Mouse (Mus musculus): ENCODE results near the gene Calcoco2. TPM values are rescaled to one million over a fixed set of nuclear protein-coding genes. Genes with fewer than 3 reads are reported as not detected.

Calcoco2 gene
- total RNA-seq, 2 experiments from 2014 or later, result not detected

- DNase-seq (ENCODE audit: low spot score in 2 of 2), result no peak
These were observed 29.1 kb downstream of the Calcoco2 start for GRCm38 (mm10) chr11:96082682-96083081.

DNA sequence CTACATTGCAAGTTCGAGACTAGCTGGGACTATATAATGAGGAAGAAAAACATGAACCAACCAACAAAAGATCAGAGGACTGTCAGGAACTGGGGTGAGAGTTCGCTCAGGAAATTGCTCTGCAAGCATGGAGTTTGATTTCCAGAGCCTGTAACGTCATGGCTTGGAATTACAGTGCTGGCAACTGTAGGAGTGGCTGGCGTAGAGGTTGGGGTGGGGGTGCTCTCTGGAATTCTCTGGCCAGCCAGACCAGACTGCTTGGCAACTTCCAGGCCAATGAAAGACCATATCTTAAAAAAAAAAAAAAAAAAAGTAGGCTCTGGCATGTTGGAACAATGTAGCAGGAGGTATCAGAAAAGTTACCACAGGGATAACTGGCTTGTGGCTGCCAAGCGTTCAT is 31.0 kb downstream of the Calcoco2 start:
- DNase-seq (ENCODE audit: low spot score in 2 of 2), result no peak

DNA sequence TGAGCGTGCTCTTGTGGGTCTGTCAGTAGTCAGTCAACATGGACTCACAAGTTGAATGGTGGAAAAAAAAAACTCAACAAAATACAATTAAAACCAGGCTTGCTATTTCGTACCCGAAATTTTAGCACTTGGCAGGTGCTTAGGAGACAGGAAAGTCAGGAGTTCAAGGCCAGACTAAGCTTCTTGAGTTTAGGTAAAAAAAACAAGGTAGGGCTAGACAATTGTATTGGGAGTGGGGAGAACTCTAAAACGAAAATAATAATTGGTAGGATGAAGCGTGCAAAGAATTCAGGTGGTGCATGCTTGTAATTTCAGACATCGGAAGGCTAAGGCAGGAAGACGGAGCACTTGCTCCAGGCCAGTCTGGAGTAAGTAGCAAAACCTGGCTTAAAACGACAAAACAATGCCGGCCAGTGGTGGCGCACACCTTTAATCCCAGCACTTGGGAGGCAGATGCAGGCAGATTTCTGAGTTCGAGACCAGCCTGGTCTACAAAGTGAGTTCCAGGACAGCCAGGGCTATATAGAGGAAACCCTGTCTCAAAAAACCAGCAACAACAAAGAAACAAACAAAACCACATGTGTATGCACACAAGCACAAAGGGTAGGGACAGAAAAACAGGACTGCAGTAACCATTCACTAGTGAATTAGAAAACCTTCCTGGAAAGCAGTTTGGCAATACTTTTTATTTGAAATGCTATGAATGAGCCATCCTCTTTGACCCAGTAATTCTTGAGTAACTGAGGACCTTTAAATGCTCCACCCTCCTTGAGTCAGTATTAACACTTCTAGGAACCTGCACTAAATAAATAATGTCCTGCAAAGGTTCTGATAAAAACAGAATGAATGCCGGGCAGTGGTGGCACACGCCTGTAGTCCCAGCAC is 35.3 kb downstream of the Calcoco2 start:
- DNase-seq (ENCODE audit: low spot score in 2 of 2), result no peak

GRCm38 (mm10) chr11:96075509-96076220 is 36.1 kb downstream of the Calcoco2 start, which contains the start of gene Atp5g1:
Gene Atp5g1 (minus strand): TSS chr11:96075670.
- peak; percentile 98 for DNase-seq (ENCODE audit: low spot score in 2 of 2)

GRCm38 (mm10) chr11:96075177-96075508 is 36.6 kb downstream of the Calcoco2 start:
- no peak for DNase-seq (ENCODE audit: low spot score in 2 of 2)

DNA sequence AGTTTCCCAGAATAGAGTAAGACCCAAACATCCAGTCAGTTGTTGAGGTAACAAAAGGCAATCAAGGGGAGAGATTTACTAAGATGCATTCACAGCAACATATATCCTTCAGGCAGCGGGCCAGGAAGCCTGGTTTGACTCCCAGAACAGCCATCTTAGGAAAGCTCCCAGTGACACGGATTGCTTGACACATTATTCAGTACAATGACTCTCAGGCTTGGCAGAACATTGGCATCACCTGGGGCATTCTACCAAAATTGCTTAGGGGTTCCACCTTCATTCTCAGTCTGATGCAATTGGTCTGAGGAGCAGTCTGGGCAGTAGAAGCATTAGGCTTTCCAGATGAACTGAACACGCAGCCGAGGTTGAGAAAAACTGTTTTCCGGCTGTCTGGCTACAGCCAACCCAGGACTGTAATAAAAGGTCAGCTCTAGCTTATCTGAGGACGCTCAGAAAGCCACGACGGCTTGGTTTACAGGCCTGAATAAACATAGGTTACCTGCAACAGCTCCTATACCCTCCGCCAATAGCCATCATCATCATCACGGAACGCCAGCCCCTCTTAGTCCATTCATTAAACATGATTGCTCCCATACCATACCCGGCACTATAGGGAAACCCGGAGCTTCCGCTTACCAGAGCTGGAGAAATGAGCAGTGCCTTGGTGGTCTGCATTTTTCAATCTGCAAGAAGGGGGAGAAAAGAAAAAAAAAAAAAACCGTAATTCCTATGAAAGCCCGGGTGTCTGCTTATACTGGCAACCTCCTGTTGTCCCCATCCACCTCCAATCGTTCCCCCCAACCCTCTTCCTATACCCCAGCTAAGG is 37.2 kb downstream of the Calcoco2 start:
- peak; percentile 15 to 28 for DNase-seq (ENCODE audit: low spot score in 2 of 2)

GRCm38 (mm10) chr11:96073295-96073993 is 38.3 kb downstream of the Calcoco2 start:
- DNase-seq (ENCODE audit: low spot score in 2 of 2), result no peak

- no peak for DNase-seq (ENCODE audit: low spot score in 2 of 2)
These were observed 40.8 kb downstream of the Calcoco2 start for GRCm38 (mm10) chr11:96071013-96071412.

DNA sequence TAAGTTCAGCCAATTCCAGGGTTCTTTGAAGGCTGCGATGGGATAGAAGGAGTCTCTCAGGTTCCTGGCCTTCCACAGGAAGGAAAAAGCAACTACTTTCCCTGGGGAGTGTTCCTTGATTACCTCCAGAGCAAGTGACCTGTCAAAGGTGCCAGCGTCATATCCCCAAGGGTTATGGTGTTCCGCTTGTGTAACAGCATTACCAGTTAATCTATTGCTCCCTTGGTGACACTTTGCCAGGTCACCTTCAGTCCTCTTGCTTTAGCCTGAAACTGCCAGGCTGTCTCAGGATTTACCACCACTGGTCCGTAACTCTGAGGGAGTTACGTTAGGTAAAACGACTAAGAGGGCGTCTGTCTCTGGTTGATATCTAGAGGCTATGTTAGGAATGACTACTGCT is 41.4 kb downstream of the Calcoco2 start:
- no peak for DNase-seq (ENCODE audit: low spot score in 2 of 2)

- DNase-seq (ENCODE audit: low spot score in 2 of 2), result no peak
These were observed 43.5 kb downstream of the Calcoco2 start for GRCm38 (mm10) chr11:96068231-96068630.

DNA sequence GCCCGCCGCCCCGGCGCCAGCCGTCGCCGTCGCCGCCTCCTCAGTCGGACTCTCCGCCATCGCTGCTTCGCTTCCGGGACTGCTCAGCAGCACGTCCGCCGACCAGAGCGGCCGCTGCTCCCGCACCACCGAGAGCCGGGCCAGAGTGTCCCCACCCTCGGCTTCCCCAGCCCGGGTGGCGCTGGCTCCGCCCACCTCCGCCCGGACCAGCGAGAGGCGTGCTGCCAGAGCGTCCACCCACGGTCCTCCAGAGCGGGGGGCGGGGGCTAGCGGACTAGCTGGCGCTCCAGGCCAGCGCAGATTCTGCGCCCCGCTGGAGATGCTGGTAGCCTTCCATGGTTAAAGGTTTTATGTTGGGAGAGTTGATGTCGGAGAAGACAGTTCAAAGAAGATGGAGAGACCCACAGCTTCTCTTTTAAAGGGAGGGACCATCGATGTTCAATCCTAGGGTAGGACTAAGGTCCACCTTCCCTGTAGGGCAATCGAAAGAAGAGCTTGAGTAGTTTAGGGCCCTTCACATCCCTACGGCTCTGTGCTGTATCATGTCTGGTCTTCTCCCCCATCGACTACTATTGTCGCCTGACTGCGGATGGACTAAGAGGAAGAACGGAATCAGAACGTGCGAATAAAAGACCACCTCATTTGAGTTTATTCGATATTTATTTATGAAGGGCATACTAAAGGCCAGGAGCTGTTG is 46.4 kb downstream of the Calcoco2 start, which contains the start of gene Ube2z:
Gene Ube2z (minus strand): TSS at position 174 of the 697 bp plus-strand sequence.
- DNase-seq (ENCODE audit: low spot score in 2 of 2), result peak; percentile 98 to 99

DNA sequence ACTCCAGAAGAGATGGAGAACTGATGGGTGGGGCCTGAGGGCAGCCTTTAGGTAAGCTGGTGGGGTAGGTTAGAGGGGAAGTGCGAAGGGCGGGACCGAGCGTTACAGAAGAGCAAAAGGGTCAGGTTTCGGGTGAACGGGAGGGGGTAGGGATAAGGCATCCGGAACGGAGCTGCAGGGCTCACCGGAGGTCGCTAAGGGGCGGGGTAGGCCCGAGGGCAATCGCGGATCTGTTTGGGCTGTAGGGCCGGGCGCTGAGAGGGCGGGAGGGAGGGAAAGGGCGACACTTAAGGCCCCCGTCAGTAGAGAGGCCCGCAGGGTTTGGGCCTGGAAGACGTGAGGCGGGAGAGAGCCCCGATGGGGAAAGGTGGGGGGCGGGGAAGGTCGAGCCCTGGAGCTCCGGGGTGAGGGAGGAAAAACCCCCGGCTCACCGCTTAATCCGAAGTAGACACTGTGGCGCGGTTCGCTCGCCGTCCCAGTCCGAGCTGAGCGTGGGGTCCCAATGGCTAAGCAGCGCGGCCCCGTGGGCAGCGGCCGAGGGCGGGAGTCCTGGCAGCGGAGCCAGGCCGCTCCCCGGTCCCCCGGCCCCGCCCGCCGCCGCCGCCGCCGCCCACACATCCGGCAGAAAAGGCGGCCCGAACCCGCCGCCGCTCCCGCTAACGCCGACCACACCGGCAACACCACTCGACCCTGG is 47.1 kb downstream of the Calcoco2 start:
- no peak for DNase-seq (ENCODE audit: low spot score in 2 of 2)

GRCm38 (mm10) chr11:96058309-96058708 is 53.5 kb downstream of the Calcoco2 start:
- DNase-seq (ENCODE audit: low spot score in 2 of 2), result no peak

DNA sequence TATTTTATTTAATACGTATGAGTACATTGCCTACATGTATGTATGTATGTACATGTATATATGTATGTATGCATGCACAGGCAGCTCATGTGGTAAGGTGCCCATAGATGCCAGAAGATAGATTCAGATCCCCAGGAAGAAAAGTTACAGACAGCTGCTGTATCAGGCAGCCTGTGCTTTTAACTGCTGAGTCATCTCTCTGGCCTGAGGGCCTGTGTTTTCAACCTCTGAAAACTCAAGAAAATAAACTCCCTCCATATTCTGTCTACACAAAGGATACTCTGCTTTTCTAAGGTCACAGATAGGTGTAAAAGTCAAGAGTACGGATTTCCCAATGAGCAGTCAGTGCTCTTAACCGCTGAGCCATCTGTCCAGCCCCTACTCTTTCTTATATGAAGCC is 60.9 kb downstream of the Calcoco2 start:
- DNase-seq (ENCODE audit: low spot score in 2 of 2), result no peak

- no peak for DNase-seq (ENCODE audit: low spot score in 2 of 2)
These were observed 61.8 kb downstream of the Calcoco2 start for GRCm38 (mm10) chr11:96049939-96050338.
